Mouse (Mus musculus) liver, embryonic 16.5 days (tissue): ENCODE results near the gene Tmeff2. TPM values are rescaled to one million over a fixed set of nuclear protein-coding genes. Genes with fewer than 3 reads are reported as not detected.

ENCODE experiments used
- ATAC-seq: fragments of 200-750 bp; cut with Nextera tagmentation; 2 replicates; pipeline ENCODE4 v1.8.0; 2017; ENCODE audit warnings: low read depth, mild to moderate bottlenecking, moderate number of reproducible peaks, moderate library complexity
- H3K27ac ChIP-seq: fragments of 300-500 bp; sonication (generic); 2 replicates; pipeline ENCODE4 v1.5.1; 2014; ENCODE audit warnings: mild to moderate bottlenecking, low read length
- H3K27me3 ChIP-seq: fragments of 300-500 bp; sonication (generic); 2 replicates; pipeline ENCODE4 v1.6.1; 2014; ENCODE audit warnings: low read depth, low read length, mixed read lengths; ENCODE audit not compliant: control insufficient read depth, insufficient read depth
- H3K36me3 ChIP-seq: fragments of 300-500 bp; sonication (generic); 2 replicates; pipeline ENCODE4 v1.6.1; 2014; ENCODE audit warnings: mild to moderate bottlenecking; ENCODE audit not compliant: control insufficient read depth, insufficient read depth
- H3K4me1 ChIP-seq: fragments of 300-500 bp; sonication (generic); 2 replicates; pipeline ENCODE4 v1.6.1; 2014; ENCODE audit warnings: low read depth, low read length, mixed read lengths; ENCODE audit not compliant: control insufficient read depth
- H3K4me2 ChIP-seq: fragments of 300-500 bp; sonication (generic); 2 replicates; pipeline ENCODE4 v1.6.1; 2014; ENCODE audit warnings: low read depth, low read length, mixed read lengths
- H3K4me3 ChIP-seq: fragments of 300-500 bp; sonication (generic); 2 replicates; pipeline ENCODE4 v1.5.1; 2014; ENCODE audit warnings: low read depth, mild to moderate bottlenecking, low read length
- H3K9ac ChIP-seq: fragments of 300-500 bp; sonication (generic); 2 replicates; pipeline ENCODE4 v1.6.1; 2014; ENCODE audit warnings: low read depth, low read length
- H3K9me3 ChIP-seq: fragments of 300-500 bp; sonication (generic); replicated peaks from 2 replicates; pipeline ENCODE4 v1.6.1; 2016; ENCODE audit warnings: low read length; ENCODE audit not compliant: control insufficient read depth
- WGBS: fragments of 180-500 bp; shearing (Covaris S2); extraction: QIAGEN DNeasy Blood & Tissue Kit; methylation state at CpG from one replicate; pipeline ENCODE4 v1.1.7; 2014; ENCODE audit not compliant: insufficient replicate concordance; 5-methylcytosine and 5-hydroxymethylcytosine counted together
- polyA plus RNA-seq: library from polyadenylated mRNA; unstranded; fragments of >200 nt; fragmentation: Nextera tagmentation; extraction: Ambion mirVana; gene quantifications from 2 replicates; pipeline ENCODE4 v1.2.1, GENCODE M21; 2015

Gene Tmeff2
- polyA plus RNA-seq, 1 experiment from 2014 or later, result 0.66 TPM

- Histone ChIP-seq H3K9me3 (no peaks in the 10 kb centered on the region), H3K27ac (no peak overlapping the region), H3K36me3 (no peaks in the 10 kb centered on the region), H3K4me1 (no peaks in the 10 kb centered on the region), H3K27me3 (no peaks in the 10 kb centered on the region), H3K9ac (no peak overlapping the region), H3K4me2 (no peak overlapping the region), H3K4me3 (no peak overlapping the region)
- 67% methylated on average over 5 of the region's 5 CpGs for WGBS
- ATAC-seq, result no peak
Measured at GRCm38 (mm10) chr1:51115761-51116160, 215.3 kb downstream of the Tmeff2 start.

GRCm38 (mm10) chr1:51117830-51118229 is 217.4 kb downstream of the Tmeff2 start:
- Histone ChIP-seq H3K4me2 (no peak overlapping the region), H3K27me3 (no peaks in the 10 kb centered on the region), H3K4me3 (no peak overlapping the region), H3K9me3 (no peaks in the 10 kb centered on the region), H3K9ac (no peak overlapping the region), H3K27ac (no peak overlapping the region), H3K36me3 (no peaks in the 10 kb centered on the region), H3K4me1 (no peaks in the 10 kb centered on the region)
- WGBS, result 46% methylated on average over 2 of the region's 2 CpGs
- no peak for ATAC-seq

- Histone ChIP-seq H3K9me3 (no peaks in the 10 kb centered on the region), H3K36me3 (no peaks in the 10 kb centered on the region), H3K27ac (no peak overlapping the region), H3K9ac (no peak overlapping the region), H3K27me3 (no peaks in the 10 kb centered on the region), H3K4me2 (no peak overlapping the region), H3K4me1 (no peaks in the 10 kb centered on the region), H3K4me3 (no peak overlapping the region)
- ATAC-seq, result no peak
- WGBS, result 64% methylated on average over 10 of the region's 10 CpGs
Measured at GRCm38 (mm10) chr1:51125671-51126424, 225.4 kb downstream of the Tmeff2 start.

GRCm38 (mm10) chr1:51126425-51126765 is 225.9 kb downstream of the Tmeff2 start:
- H3K9me3 ChIP-seq, result no peaks in the 10 kb centered on the region
- ATAC-seq, result no peak
- WGBS, result 52% methylated on average over 5 of the region's 5 CpGs
- H3K36me3 ChIP-seq, result no peaks in the 10 kb centered on the region
- no peak overlapping the region for H3K9ac ChIP-seq
- H3K4me2 ChIP-seq, result no peak overlapping the region
- H3K4me1 ChIP-seq, result no peaks in the 10 kb centered on the region
- no peak overlapping the region for H3K27ac ChIP-seq
- H3K4me3 ChIP-seq, result no peak overlapping the region
- no peaks in the 10 kb centered on the region for H3K27me3 ChIP-seq

DNA sequence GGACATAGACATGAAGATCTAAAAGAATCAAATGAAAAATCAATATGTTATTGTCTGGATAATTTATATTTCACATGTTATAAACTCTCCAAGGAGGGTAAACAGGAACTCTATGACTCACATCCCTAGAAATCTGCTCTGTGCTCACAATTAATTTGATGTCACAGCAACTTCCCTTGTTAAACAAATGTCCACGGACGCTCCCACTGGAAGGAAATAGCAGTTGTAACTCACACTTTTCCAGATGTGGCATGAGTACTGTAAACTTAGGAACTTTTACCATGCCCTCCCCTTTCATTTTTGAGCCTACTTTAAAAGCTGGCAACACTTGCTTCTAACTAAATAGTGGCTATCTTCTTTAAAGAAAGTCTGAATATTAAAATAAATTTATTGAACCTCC is 236.3 kb downstream of the Tmeff2 start:
- Histone ChIP-seq H3K4me1 (no peaks in the 10 kb centered on the region), H3K9ac (no peak overlapping the region), H3K36me3 (no peaks in the 10 kb centered on the region), H3K9me3 (no peaks in the 10 kb centered on the region), H3K27me3 (no peaks in the 10 kb centered on the region), H3K27ac (no peak overlapping the region), H3K4me2 (no peak overlapping the region), H3K4me3 (no peak overlapping the region)
- WGBS, result 38% methylated on average over 2 of the region's 2 CpGs
- ATAC-seq, result no peak

GRCm38 (mm10) chr1:51139605-51140004 is 239.2 kb downstream of the Tmeff2 start:
- no peaks in the 10 kb centered on the region for H3K9me3 ChIP-seq
- no peak overlapping the region for H3K9ac ChIP-seq
- H3K27me3 ChIP-seq, result no peaks in the 10 kb centered on the region
- H3K4me2 ChIP-seq, result no peak overlapping the region
- no peaks in the 10 kb centered on the region for H3K4me1 ChIP-seq
- no peak overlapping the region for H3K27ac ChIP-seq
- no peaks in the 10 kb centered on the region for H3K36me3 ChIP-seq
- H3K4me3 ChIP-seq, result no peak overlapping the region
- 65% methylated on average over 10 of the region's 10 CpGs for WGBS
- no peak for ATAC-seq

DNA sequence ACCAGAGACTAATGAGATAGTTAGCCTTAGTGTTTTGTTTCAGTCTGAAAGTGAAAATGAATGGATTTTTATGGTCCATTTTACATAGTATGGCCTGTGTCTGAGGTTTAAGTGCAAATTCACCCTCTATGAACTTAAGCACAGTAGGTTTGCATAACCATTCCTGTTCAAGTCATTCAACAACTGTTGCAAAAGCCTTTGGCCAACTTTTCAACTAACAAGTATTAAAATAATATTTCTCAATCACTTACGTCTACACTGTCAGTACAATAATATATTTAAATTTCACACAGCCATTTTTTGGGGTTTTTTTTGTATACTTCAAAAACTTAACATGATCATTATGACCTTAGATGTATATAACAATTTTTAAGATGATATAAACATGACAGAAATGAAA is 240.9 kb downstream of the Tmeff2 start:
- no peaks in the 10 kb centered on the region for H3K27me3 ChIP-seq
- no peak overlapping the region for H3K4me3 ChIP-seq
- 65% methylated on average over 1 of the region's 1 CpGs for WGBS
- ATAC-seq, result no peak
- no peak overlapping the region for H3K27ac ChIP-seq
- H3K36me3 ChIP-seq, result no peaks in the 10 kb centered on the region
- no peak overlapping the region for H3K4me2 ChIP-seq
- H3K9me3 ChIP-seq, result no peaks in the 10 kb centered on the region
- no peaks in the 10 kb centered on the region for H3K4me1 ChIP-seq
- no peak overlapping the region for H3K9ac ChIP-seq

- ATAC-seq, result no peak
- Histone ChIP-seq H3K4me3 (no peak overlapping the region), H3K27me3 (no peaks in the 10 kb centered on the region), H3K9me3 (no peaks in the 10 kb centered on the region), H3K4me2 (no peak overlapping the region), H3K36me3 (no peaks in the 10 kb centered on the region), H3K9ac (no peak overlapping the region), H3K27ac (no peak overlapping the region), H3K4me1 (no peaks in the 10 kb centered on the region)
- 56% methylated on average over 3 of the region's 3 CpGs for WGBS
Measured at GRCm38 (mm10) chr1:51142729-51143128, 242.3 kb downstream of the Tmeff2 start.

DNA sequence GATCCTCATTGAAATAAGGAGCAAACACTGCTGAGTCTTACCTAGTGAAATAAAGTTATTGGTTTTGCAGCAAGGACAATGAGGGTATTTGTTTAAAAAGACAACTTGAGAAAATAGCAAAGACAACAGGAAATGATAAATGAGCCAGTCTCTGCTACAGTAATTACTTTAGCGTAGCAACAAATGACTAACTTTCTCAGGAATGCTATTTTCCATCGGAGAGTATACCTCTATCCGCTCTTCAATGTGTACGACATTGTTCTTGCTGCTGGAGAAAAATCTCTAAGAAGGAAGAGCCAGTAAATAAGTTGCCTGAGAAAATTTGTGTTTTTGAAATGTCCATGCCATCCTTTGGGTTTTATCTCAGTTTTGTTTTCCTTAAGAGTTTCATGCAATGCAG is 245.2 kb downstream of the Tmeff2 start:
- Histone ChIP-seq H3K4me3 (no peak overlapping the region), H3K4me1 (no peaks in the 10 kb centered on the region), H3K27ac (no peak overlapping the region), H3K36me3 (no peaks in the 10 kb centered on the region), H3K9ac (no peak overlapping the region), H3K9me3 (no peaks in the 10 kb centered on the region), H3K27me3 (no peaks in the 10 kb centered on the region), H3K4me2 (no peak overlapping the region)
- no peak for ATAC-seq
- WGBS, result 66% methylated on average over 4 of the region's 4 CpGs
